Mouse (Mus musculus): ENCODE measurements around the gene Tmem273. TPM values are rescaled to one million over a fixed set of nuclear protein-coding genes. Genes with fewer than 3 reads are reported as not detected.

Tmem273 gene
- polyA plus RNA-seq, 1 experiment from 2014 or later, result 0.56 TPM

DNA sequence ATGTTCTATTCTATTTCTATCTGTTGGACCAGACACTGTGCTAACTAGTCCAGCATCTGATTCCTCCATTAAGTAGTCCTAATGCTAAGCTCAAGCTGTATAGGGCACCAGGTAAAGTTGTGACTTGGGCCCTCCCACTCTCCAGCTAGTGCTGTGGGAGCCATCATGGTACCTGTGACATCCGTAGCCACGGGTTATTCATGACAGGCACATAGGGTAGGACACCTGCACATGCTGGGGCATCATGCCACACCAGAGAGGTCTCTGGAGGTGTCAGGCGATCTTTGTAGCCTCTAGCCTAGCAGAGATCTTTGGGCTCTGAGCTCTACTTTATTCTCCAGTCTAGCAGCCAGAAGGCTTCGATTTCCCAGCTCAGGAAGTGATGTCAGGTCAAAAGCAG is 2.9 kb upstream of the Tmem273 start:
- ATAC-seq (ENCODE audit: low FRiP score, low read depth), result no peak
- Histone ChIP-seq H3K27me3 (no peaks in the 10 kb centered on the region), H3K4me1 (no peaks in the 10 kb centered on the region), H3K9me3 (no peaks in the 10 kb centered on the region), H3K36me3 (no peaks in the 10 kb centered on the region), H3K4me3 (no peak overlapping the region), H3K9ac (replicated peaks) (no peak overlapping the region), H3K4me2 (replicated peaks) (no peak overlapping the region), H3K27ac (replicated peaks) (no peak overlapping the region)
- WGBS, result 88% methylated on average over 4 of the region's 4 CpGs

DNA sequence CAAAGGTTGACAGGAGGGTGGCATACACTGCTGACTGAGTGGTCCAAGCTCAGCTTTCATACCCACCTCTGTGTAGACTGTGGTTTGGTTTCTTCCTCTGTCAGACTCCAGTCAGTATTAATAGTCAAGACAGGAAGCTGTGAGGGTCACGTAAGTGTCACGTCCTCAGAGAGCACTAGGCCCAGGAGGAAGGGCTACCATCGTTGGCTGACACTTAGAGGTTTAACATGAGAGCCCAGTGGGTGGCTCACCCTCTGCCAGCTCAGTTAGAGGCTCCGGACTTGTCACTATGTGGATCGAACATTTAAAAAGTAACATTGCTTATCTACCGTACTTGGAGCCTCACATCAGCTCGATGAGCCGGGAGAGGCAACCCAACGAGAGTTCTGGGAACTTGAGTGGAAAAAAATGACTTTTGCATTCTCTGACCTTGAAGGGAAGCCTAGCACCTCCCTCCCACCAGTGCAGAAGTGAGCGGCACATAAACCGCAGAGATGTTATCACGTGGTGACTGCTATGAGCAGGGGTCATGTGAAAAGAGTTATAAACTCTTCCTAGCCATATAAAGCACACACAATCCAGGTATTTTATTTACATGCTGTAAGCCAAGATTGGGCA is 1.5 kb upstream of the Tmem273 start:
- Histone ChIP-seq H3K4me1 (no peaks in the 10 kb centered on the region), H3K9ac (replicated peaks) (no peak overlapping the region), H3K4me2 (replicated peaks) (no peak overlapping the region), H3K9me3 (no peaks in the 10 kb centered on the region), H3K4me3 (no peak overlapping the region), H3K27me3 (no peaks in the 10 kb centered on the region), H3K27ac (replicated peaks) (no peak overlapping the region), H3K36me3 (no peaks in the 10 kb centered on the region)
- 86% methylated on average over 12 of the region's 12 CpGs for WGBS
- ATAC-seq (ENCODE audit: low FRiP score, low read depth), result no peak

DNA sequence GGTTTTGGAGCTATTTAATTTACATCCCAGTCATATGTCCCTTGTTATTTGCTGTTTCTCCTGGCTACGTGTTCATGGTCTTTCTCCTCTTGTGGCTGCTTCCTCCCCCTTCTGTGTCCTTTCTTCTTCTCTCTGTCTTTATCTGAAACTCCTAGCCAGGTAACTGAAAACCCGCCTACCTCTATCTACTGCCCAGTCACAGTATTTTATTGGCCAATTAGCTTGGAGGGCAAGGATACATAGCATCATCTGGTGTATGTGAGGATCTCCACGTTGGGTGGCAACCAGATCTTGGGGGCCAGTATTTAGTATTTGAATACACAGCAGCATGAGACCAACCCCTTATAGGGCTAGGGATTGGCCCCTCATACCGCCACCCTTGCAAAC is 1.0 kb upstream of the Tmem273 start:
- Histone ChIP-seq H3K4me1 (no peaks in the 10 kb centered on the region), H3K4me3 (no peak overlapping the region), H3K9ac (replicated peaks) (no peak overlapping the region), H3K27ac (replicated peaks) (no peak overlapping the region), H3K9me3 (no peaks in the 10 kb centered on the region), H3K36me3 (no peaks in the 10 kb centered on the region), H3K27me3 (no peaks in the 10 kb centered on the region), H3K4me2 (replicated peaks) (no peak overlapping the region)
- WGBS, result 75% methylated on average over 4 of the region's 4 CpGs
- no peak for ATAC-seq (ENCODE audit: low FRiP score, low read depth)

- no peaks in the 10 kb centered on the region for H3K27me3 ChIP-seq
- no peaks in the 10 kb centered on the region for H3K9me3 ChIP-seq
- no peaks in the 10 kb centered on the region for H3K36me3 ChIP-seq
- no peak overlapping the region for H3K4me3 ChIP-seq
- H3K4me2 ChIP-seq (replicated peaks), result no peak overlapping the region
- no peak for ATAC-seq (ENCODE audit: low FRiP score, low read depth)
- no peaks in the 10 kb centered on the region for H3K4me1 ChIP-seq
- H3K27ac ChIP-seq (replicated peaks), result no peak overlapping the region
- WGBS, result 59% methylated on average over 5 of the region's 5 CpGs
- no peak overlapping the region for H3K9ac ChIP-seq (replicated peaks)
Observed at GRCm38 (mm10) chr14:32787691-32788090, 1.9 kb downstream of the Tmem273 start.

DNA sequence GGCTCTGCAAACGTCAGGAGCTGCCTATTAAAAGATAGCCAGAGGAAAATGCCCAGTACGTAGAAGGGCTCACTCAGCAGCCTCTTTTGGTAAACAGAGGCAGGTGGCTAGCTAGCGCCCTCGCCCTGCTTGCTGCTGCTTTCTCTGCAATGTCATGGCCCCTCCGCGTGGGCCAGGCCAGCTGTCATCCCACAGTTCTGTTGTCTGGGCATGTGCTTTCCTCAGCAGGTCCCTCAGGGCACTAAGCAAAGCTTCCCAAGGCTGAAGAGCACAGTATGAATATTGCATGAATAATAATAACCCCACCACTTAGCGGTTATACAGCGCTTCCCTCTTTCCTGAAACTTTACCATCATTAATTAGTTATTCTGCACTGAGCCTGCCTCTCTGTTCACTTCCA is 10.6 kb downstream of the Tmem273 start:
- Histone ChIP-seq H3K36me3 (no peaks in the 10 kb centered on the region), H3K27me3 (no peaks in the 10 kb centered on the region), H3K4me1 (peaks cover 13% of the 10 kb centered on the region; the same call in 1 of the 2 replicates), H3K9me3 (no peaks in the 10 kb centered on the region), H3K4me2 (replicated peaks) (no peak overlapping the region), H3K4me3 (no peak overlapping the region), H3K27ac (replicated peaks) (0 out of 2 replicates have a peak overlapping the region, but pooled peaks have one; percentile 3), H3K9ac (replicated peaks) (no peak overlapping the region)
- WGBS, result 49% methylated on average over 8 of the region's 8 CpGs
- ATAC-seq (ENCODE audit: low FRiP score, low read depth), result 0 out of 2 replicates have a peak, but pooled peaks have one; percentile 27

DNA sequence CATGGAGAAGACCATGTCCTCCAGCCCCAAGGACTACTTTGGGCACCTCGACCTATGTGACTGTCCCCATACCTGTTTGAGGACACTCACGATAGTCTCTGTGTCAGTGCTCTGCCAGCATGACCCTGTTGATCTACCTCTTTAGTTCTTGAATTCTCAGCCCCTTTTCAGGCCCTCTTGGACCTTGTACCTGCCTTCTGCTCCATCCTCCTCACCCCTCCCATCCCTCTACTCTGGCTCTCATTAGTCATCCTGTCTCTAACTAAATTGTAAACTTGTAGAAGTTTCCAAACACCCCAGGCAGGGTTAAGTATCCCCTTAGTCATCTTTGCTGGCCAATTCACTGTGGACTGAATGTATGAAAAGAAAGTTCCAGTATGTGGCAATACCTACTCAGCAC is 12.0 kb downstream of the Tmem273 start:
- Histone ChIP-seq H3K4me3 (no peak overlapping the region), H3K27me3 (no peaks in the 10 kb centered on the region), H3K4me2 (replicated peaks) (no peak overlapping the region), H3K9me3 (no peaks in the 10 kb centered on the region), H3K36me3 (no peaks in the 10 kb centered on the region), H3K27ac (replicated peaks) (no peak overlapping the region), H3K4me1 (peaks cover 19% of the 10 kb centered on the region), H3K9ac (replicated peaks) (no peak overlapping the region)
- WGBS, result 82% methylated on average over 2 of the region's 2 CpGs
- ATAC-seq (ENCODE audit: low FRiP score, low read depth), result no peak

DNA sequence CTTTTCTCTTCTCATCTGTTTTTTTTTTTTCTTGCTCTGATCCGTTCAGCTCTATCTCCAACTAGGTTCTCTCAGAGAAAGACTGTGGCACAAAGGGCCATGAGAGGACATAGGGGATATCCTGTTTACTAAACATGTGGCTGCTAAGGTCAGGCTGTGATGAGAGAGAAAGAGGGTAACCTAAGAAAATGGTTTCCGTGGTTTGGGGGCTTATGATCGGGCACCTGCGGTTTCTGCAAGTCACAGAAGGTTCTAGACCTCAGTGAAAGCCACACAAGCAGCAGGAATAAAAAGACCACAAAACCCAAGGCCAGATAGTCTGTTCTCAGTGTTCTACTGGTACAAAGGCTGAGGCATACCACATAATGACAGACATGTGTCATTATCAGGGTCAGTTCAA is 12.6 kb downstream of the Tmem273 start:
- no peaks in the 10 kb centered on the region for H3K36me3 ChIP-seq
- H3K27ac ChIP-seq (replicated peaks), result no peak overlapping the region
- no peak overlapping the region for H3K4me2 ChIP-seq (replicated peaks)
- H3K27me3 ChIP-seq, result no peaks in the 10 kb centered on the region
- H3K9ac ChIP-seq (replicated peaks), result no peak overlapping the region
- 86% methylated on average over 4 of the region's 4 CpGs for WGBS
- H3K4me3 ChIP-seq, result no peak overlapping the region
- H3K9me3 ChIP-seq, result no peaks in the 10 kb centered on the region
- no peak for ATAC-seq (ENCODE audit: low FRiP score, low read depth)
- H3K4me1 ChIP-seq, result peaks cover 19% of the 10 kb centered on the region

- WGBS, result 95% methylated on average over 7 of the region's 7 CpGs
Observed at GRCm38 (mm10) chr14:32800048-32800447, 14.3 kb downstream of the Tmem273 start.

GRCm38 (mm10) chr14:32801016-32801661 is 15.4 kb downstream of the Tmem273 start:
- Histone ChIP-seq H3K9ac (replicated peaks) (no peak overlapping the region), H3K27ac (replicated peaks) (no peak overlapping the region), H3K27me3 (no peaks in the 10 kb centered on the region), H3K4me1 (peaks cover 18% of the 10 kb centered on the region), H3K36me3 (no peaks in the 10 kb centered on the region), H3K4me3 (no peak overlapping the region), H3K4me2 (replicated peaks) (no peak overlapping the region), H3K9me3 (no peaks in the 10 kb centered on the region)
- 57% methylated on average over 11 of the region's 11 CpGs for WGBS
- 0 out of 2 replicates have a peak, but pooled peaks have one; percentile 16 for ATAC-seq (ENCODE audit: low FRiP score, low read depth)

More at GRCm38 (mm10) chr14:32800048-32800447, 14.3 kb downstream of the Tmem273 start:
- Histone ChIP-seq H3K4me1 (peaks cover 19% of the 10 kb centered on the region), H3K36me3 (no peaks in the 10 kb centered on the region), H3K27me3 (no peaks in the 10 kb centered on the region), H3K9ac (replicated peaks) (no peak overlapping the region), H3K4me3 (no peak overlapping the region), H3K4me2 (replicated peaks) (no peak overlapping the region), H3K9me3 (no peaks in the 10 kb centered on the region), H3K27ac (replicated peaks) (no peak overlapping the region)
- no peak for ATAC-seq (ENCODE audit: low FRiP score, low read depth)

- Histone ChIP-seq H3K9ac (replicated peaks) (no peak overlapping the region), H3K4me2 (replicated peaks) (no peak overlapping the region), H3K36me3 (no peaks in the 10 kb centered on the region), H3K9me3 (no peaks in the 10 kb centered on the region), H3K4me3 (no peak overlapping the region), H3K27ac (replicated peaks) (no peak overlapping the region), H3K4me1 (peaks cover 13% of the 10 kb centered on the region), H3K27me3 (no peaks in the 10 kb centered on the region)
- ATAC-seq (ENCODE audit: low FRiP score, low read depth), result no peak
Observed at GRCm38 (mm10) chr14:32801662-32802024, 15.9 kb downstream of the Tmem273 start.

DNA sequence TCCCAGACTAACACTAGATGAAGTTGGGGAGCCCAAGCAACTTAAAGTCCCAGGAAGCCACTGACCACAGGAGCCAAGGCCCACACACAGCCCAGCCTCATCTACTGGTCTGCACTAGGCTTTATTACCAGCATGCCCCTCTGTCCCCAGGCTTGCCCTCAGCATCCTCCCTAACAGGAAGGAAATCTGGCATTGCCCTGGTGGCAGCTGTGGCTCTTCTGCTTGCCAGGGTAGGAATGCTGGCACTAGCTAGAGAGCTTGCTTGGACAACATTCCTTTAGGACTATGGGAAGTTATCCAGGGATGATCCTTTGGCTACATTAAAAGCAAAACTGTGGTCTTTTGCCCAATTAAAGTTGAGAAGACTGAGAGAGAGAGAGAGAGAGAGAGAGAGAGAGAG is 24.3 kb downstream of the Tmem273 start:
- H3K9ac ChIP-seq (replicated peaks), result no peak overlapping the region
- no peaks in the 10 kb centered on the region for H3K4me1 ChIP-seq
- H3K36me3 ChIP-seq, result no peaks in the 10 kb centered on the region
- H3K4me2 ChIP-seq (replicated peaks), result no peak overlapping the region
- H3K9me3 ChIP-seq, result no peaks in the 10 kb centered on the region
- no peaks in the 10 kb centered on the region for H3K27me3 ChIP-seq
- no peak overlapping the region for H3K4me3 ChIP-seq
- H3K27ac ChIP-seq (replicated peaks), result no peak overlapping the region
- ATAC-seq (ENCODE audit: low FRiP score, low read depth), result no peak

GRCm38 (mm10) chr14:32812429-32812828 is 26.7 kb downstream of the Tmem273 start:
- no peaks in the 10 kb centered on the region for H3K36me3 ChIP-seq
- H3K4me3 ChIP-seq, result no peak overlapping the region
- H3K27ac ChIP-seq (replicated peaks), result no peak overlapping the region
- no peak overlapping the region for H3K4me2 ChIP-seq (replicated peaks)
- H3K9me3 ChIP-seq, result no peaks in the 10 kb centered on the region
- no peaks in the 10 kb centered on the region for H3K27me3 ChIP-seq
- ATAC-seq (ENCODE audit: low FRiP score, low read depth), result no peak
- no peaks in the 10 kb centered on the region for H3K4me1 ChIP-seq
- WGBS, result 71% methylated on average over 6 of the region's 6 CpGs
- H3K9ac ChIP-seq (replicated peaks), result no peak overlapping the region

- no peaks in the 10 kb centered on the region for H3K4me1 ChIP-seq
- no peak overlapping the region for H3K9ac ChIP-seq (replicated peaks)
- H3K27ac ChIP-seq (replicated peaks), result no peak overlapping the region
- no peak for ATAC-seq (ENCODE audit: low FRiP score, low read depth)
- no peak overlapping the region for H3K4me2 ChIP-seq (replicated peaks)
- no peak overlapping the region for H3K4me3 ChIP-seq
- H3K9me3 ChIP-seq, result no peaks in the 10 kb centered on the region
- 74% methylated on average over 4 of the region's 4 CpGs for WGBS
- H3K36me3 ChIP-seq, result no peaks in the 10 kb centered on the region
- H3K27me3 ChIP-seq, result no peaks in the 10 kb centered on the region
Observed at GRCm38 (mm10) chr14:32814961-32815360, 29.2 kb downstream of the Tmem273 start.

Measured in midbrain, embryonic 12.5 days (tissue).